Mouse (Mus musculus): ENCODE data around the gene Sap30bp. TPM values are rescaled to one million over a fixed set of nuclear protein-coding genes. Genes with fewer than 3 reads are reported as not detected.

The Sap30bp gene
- total and polyA plus RNA-seq, 2 experiments from 2014 or later, result 17.9 to 19.0 TPM

GRCm38 (mm10) chr11:115999027-115999426, 65.9 kb downstream of the Sap30bp start:
- Histone ChIP-seq H3K27me3 (ENCODE audit: control insufficient read depth, insufficient read depth, low read length) (peaks cover 8% of the 10 kb centered on the region; the same call in 1 of the 2 replicates), H3K9me3 (replicated peaks; ENCODE audit: control insufficient read depth, low read length) (no peaks in the 10 kb centered on the region), H3K4me3 (ENCODE audit: low read depth, low read length) (no peak overlapping the region), H3K4me2 (ENCODE audit: low read depth, low read length) (no peak overlapping the region), H3K4me1 (ENCODE audit: control insufficient read depth, insufficient read depth) (no peaks in the 10 kb centered on the region), H3K9ac (replicated peaks; ENCODE audit: low read depth, low read length) (no peak overlapping the region), H3K27ac (ENCODE audit: low read depth) (no peak overlapping the region), H3K36me3 (replicated peaks; ENCODE audit: control insufficient read depth, insufficient read depth, low read length) (no peaks in the 10 kb centered on the region)
- DNase-seq (ENCODE audit: low spot score), result no peak
- ATAC-seq (ENCODE audit: insufficient read depth, low read depth), result no peak
- no peak for TF ChIP-seq CTCF (IDR thresholded peaks at IDR 0.05; ENCODE audit: low read depth)
- TF ChIP-seq EP300 (IDR thresholded peaks at IDR 0.05; ENCODE audit: low read depth), result no peak
- 47% methylated on average over 7 of the region's 7 CpGs for WGBS

- ATAC-seq (ENCODE audit: insufficient read depth, low read depth), result no peak
- H3K36me3 ChIP-seq (replicated peaks; ENCODE audit: control insufficient read depth, insufficient read depth, low read length), result no peaks in the 10 kb centered on the region
- peak; percentile 51 for DNase-seq (ENCODE audit: low spot score)
- H3K27me3 ChIP-seq (ENCODE audit: control insufficient read depth, insufficient read depth, low read length), result peaks cover 8% of the 10 kb centered on the region; the same call in 1 of the 2 replicates
- no peak overlapping the region for H3K27ac ChIP-seq (ENCODE audit: low read depth)
- TF ChIP-seq EP300 (IDR thresholded peaks at IDR 0.05; ENCODE audit: low read depth) (no peak), CTCF (IDR thresholded peaks at IDR 0.05; ENCODE audit: low read depth) (peak; percentile 63)
- no peaks in the 10 kb centered on the region for H3K9me3 ChIP-seq (replicated peaks; ENCODE audit: control insufficient read depth, low read length)
- 10% methylated on average over 14 of the region's 14 CpGs for WGBS
- H3K4me2 ChIP-seq (ENCODE audit: low read depth, low read length), result 0 out of 2 replicates have a peak overlapping the region, but pooled peaks have one; percentile 7
- H3K4me1 ChIP-seq (ENCODE audit: control insufficient read depth, insufficient read depth), result 0 out of 2 replicates have a peak, but pooled peaks cover 3% of the 10 kb centered on the region
- no peak overlapping the region for H3K9ac ChIP-seq (replicated peaks; ENCODE audit: low read depth, low read length)
- H3K4me3 ChIP-seq (ENCODE audit: low read depth, low read length), result no peak overlapping the region
Observed at GRCm38 (mm10) chr11:115999538-116000143, 66.6 kb downstream of the Sap30bp start.

- Histone ChIP-seq H3K9me3 (replicated peaks; ENCODE audit: control insufficient read depth, low read length) (no peaks in the 10 kb centered on the region), H3K4me1 (ENCODE audit: control insufficient read depth, insufficient read depth) (0 out of 2 replicates have a peak, but pooled peaks cover 11% of the 10 kb centered on the region), H3K27ac (ENCODE audit: low read depth) (no peak overlapping the region), H3K9ac (replicated peaks; ENCODE audit: low read depth, low read length) (no peak overlapping the region), H3K4me2 (ENCODE audit: low read depth, low read length) (no peak overlapping the region), H3K4me3 (ENCODE audit: low read depth, low read length) (no peak overlapping the region), H3K27me3 (ENCODE audit: control insufficient read depth, insufficient read depth, low read length) (peaks cover 8% of the 10 kb centered on the region; the same call in 1 of the 2 replicates), H3K36me3 (replicated peaks; ENCODE audit: control insufficient read depth, insufficient read depth, low read length) (no peaks in the 10 kb centered on the region)
- WGBS, result 53% methylated on average over 10 of the region's 10 CpGs
- ATAC-seq (ENCODE audit: insufficient read depth, low read depth) (no peak), DNase-seq (ENCODE audit: low spot score) (no peak)
- no peak for TF ChIP-seq EP300 (IDR thresholded peaks at IDR 0.05; ENCODE audit: low read depth)
- no peak for TF ChIP-seq CTCF (IDR thresholded peaks at IDR 0.05; ENCODE audit: low read depth)
Observed at GRCm38 (mm10) chr11:116000607-116001006, 67.5 kb downstream of the Sap30bp start.

GRCm38 (mm10) chr11:116001725-116002124, 68.6 kb downstream of the Sap30bp start:
- Histone ChIP-seq H3K27me3 (ENCODE audit: control insufficient read depth, insufficient read depth, low read length) (peaks cover 8% of the 10 kb centered on the region; the same call in 1 of the 2 replicates), H3K9me3 (replicated peaks; ENCODE audit: control insufficient read depth, low read length) (no peaks in the 10 kb centered on the region), H3K4me3 (ENCODE audit: low read depth, low read length) (no peak overlapping the region), H3K4me2 (ENCODE audit: low read depth, low read length) (no peak overlapping the region), H3K9ac (replicated peaks; ENCODE audit: low read depth, low read length) (no peak overlapping the region), H3K27ac (ENCODE audit: low read depth) (no peak overlapping the region), H3K36me3 (replicated peaks; ENCODE audit: control insufficient read depth, insufficient read depth, low read length) (no peaks in the 10 kb centered on the region), H3K4me1 (ENCODE audit: control insufficient read depth, insufficient read depth) (0 out of 2 replicates have a peak, but pooled peaks cover 11% of the 10 kb centered on the region)
- WGBS, result 64% methylated on average over 6 of the region's 6 CpGs
- DNase-seq (ENCODE audit: low spot score) (no peak), ATAC-seq (ENCODE audit: insufficient read depth, low read depth) (no peak)
- no peak for TF ChIP-seq CTCF (IDR thresholded peaks at IDR 0.05; ENCODE audit: low read depth)
- no peak for TF ChIP-seq EP300 (IDR thresholded peaks at IDR 0.05; ENCODE audit: low read depth)

- Histone ChIP-seq H3K27me3 (ENCODE audit: control insufficient read depth, insufficient read depth, low read length) (peaks cover 8% of the 10 kb centered on the region; the same call in 1 of the 2 replicates), H3K4me1 (ENCODE audit: control insufficient read depth, insufficient read depth) (0 out of 2 replicates have a peak, but pooled peaks cover 11% of the 10 kb centered on the region), H3K27ac (ENCODE audit: low read depth) (no peak overlapping the region), H3K9ac (replicated peaks; ENCODE audit: low read depth, low read length) (no peak overlapping the region), H3K4me2 (ENCODE audit: low read depth, low read length) (no peak overlapping the region), H3K4me3 (ENCODE audit: low read depth, low read length) (no peak overlapping the region), H3K9me3 (replicated peaks; ENCODE audit: control insufficient read depth, low read length) (no peaks in the 10 kb centered on the region), H3K36me3 (replicated peaks; ENCODE audit: control insufficient read depth, insufficient read depth, low read length) (no peaks in the 10 kb centered on the region)
- DNase-seq (ENCODE audit: low spot score) (no peak), ATAC-seq (ENCODE audit: insufficient read depth, low read depth) (no peak)
- WGBS, result 80% methylated on average over 3 of the region's 3 CpGs
- TF ChIP-seq EP300 (IDR thresholded peaks at IDR 0.05; ENCODE audit: low read depth), result no peak
- no peak for TF ChIP-seq CTCF (IDR thresholded peaks at IDR 0.05; ENCODE audit: low read depth)
Observed at GRCm38 (mm10) chr11:116002894-116003293, 69.8 kb downstream of the Sap30bp start.

Measured in heart, postnatal 0 days (tissue).